Mouse (Mus musculus): ENCODE data around the gene Sept12.

The Sept12 gene

GRCm38 (mm10) chr16:4997553-4997952 is at the start of gene Sept12:
Sept12 (minus strand) TSS chr16:4997852.
- DNase-seq (ENCODE audit: low spot score): no peak

- DNase-seq (ENCODE audit: low spot score): no peak
Observed at GRCm38 (mm10) chr16:5045322-5045721, 47.7 kb upstream of the Sept12 start.

GRCm38 (mm10) chr16:5036649-5037234 is 39.1 kb upstream of the Sept12 start:
- DNase-seq (ENCODE audit: low spot score): no peak

GRCm38 (mm10) chr16:5035591-5035990 is 37.9 kb upstream of the Sept12 start:
- no peak for DNase-seq (ENCODE audit: low spot score)

GRCm38 (mm10) chr16:5029847-5030246 is 32.2 kb upstream of the Sept12 start:
- peak; percentile 66 for DNase-seq (ENCODE audit: low spot score)

- no peak for DNase-seq (ENCODE audit: low spot score)
Observed at GRCm38 (mm10) chr16:5024021-5024420, 26.4 kb upstream of the Sept12 start.

- DNase-seq (ENCODE audit: low spot score): peak; percentile 48
Observed at GRCm38 (mm10) chr16:5014578-5014977, 16.9 kb upstream of the Sept12 start.

GRCm38 (mm10) chr16:5013054-5013838 is 15.6 kb upstream of the Sept12 start, which contains the start of gene Rogdi:
Rogdi (minus strand) TSS chr16:5013553.
- peak; percentile 99 for DNase-seq (ENCODE audit: low spot score)

- DNase-seq (ENCODE audit: low spot score): no peak
Observed at GRCm38 (mm10) chr16:5012036-5013005, 14.7 kb upstream of the Sept12 start.

GRCm38 (mm10) chr16:5011285-5011684 is 13.6 kb upstream of the Sept12 start:
- DNase-seq (ENCODE audit: low spot score): no peak

GRCm38 (mm10) chr16:5010371-5010935 is 12.8 kb upstream of the Sept12 start:
- no peak for DNase-seq (ENCODE audit: low spot score)

- DNase-seq (ENCODE audit: low spot score): no peak
Observed at GRCm38 (mm10) chr16:5008076-5008475, 10.4 kb upstream of the Sept12 start.

GRCm38 (mm10) chr16:5007492-5007891 is 9.8 kb upstream of the Sept12 start:
- no peak for DNase-seq (ENCODE audit: low spot score)

- DNase-seq (ENCODE audit: low spot score): peak; percentile 84
Observed at GRCm38 (mm10) chr16:5007067-5007466, 9.4 kb upstream of the Sept12 start, which contains the start of gene Smim22. Smim22 (plus strand) TSS chr16:5007288.

- no peak for DNase-seq (ENCODE audit: low spot score)
Observed at GRCm38 (mm10) chr16:5000611-5001010, 3.0 kb upstream of the Sept12 start.

- DNase-seq (ENCODE audit: low spot score): no peak
Observed at GRCm38 (mm10) chr16:4998984-4999383, 1.3 kb upstream of the Sept12 start.

GRCm38 (mm10) chr16:4993276-4993675 is 4.4 kb downstream of the Sept12 start:
- no peak for DNase-seq (ENCODE audit: low spot score)

GRCm38 (mm10) chr16:4984717-4985116 is 12.9 kb downstream of the Sept12 start:
- DNase-seq (ENCODE audit: low spot score): no peak

- peak; percentile 38 for DNase-seq (ENCODE audit: low spot score)
Observed at GRCm38 (mm10) chr16:4979755-4980380, 17.8 kb downstream of the Sept12 start.

- peak; percentile 70 for DNase-seq (ENCODE audit: low spot score)
Observed at GRCm38 (mm10) chr16:4978275-4979051, 19.2 kb downstream of the Sept12 start.

- DNase-seq (ENCODE audit: low spot score): no peak
Observed at GRCm38 (mm10) chr16:4976180-4976579, 21.5 kb downstream of the Sept12 start.

Measured in lung, postnatal 25 days (tissue).